Mouse (Mus musculus) thymus, adult 2 months (tissue): Measurements from ENCODE around the gene Tle6.

Experiments
- CTCF ChIP-seq: fragments of 200-500 bp; IDR thresholded peaks from 2 replicates; pipeline ENCODE4 v1.5.1; 2012; ENCODE audit warnings: mild to moderate bottlenecking, control low read depth, low read length, moderate library complexity, borderline replicate concordance; ENCODE audit not compliant: control insufficient read depth, poor library complexity, insufficient read depth; ENCODE audit errors: extremely low read depth
- POLR2A ChIP-seq: fragments of 200-500 bp; IDR thresholded peaks from 2 replicates; pipeline ENCODE4 v1.6.1; 2012; ENCODE audit warnings: mild to moderate bottlenecking, low read length, control low read depth, moderate library complexity; ENCODE audit not compliant: control insufficient read depth, poor library complexity, insufficient read depth; ENCODE audit errors: extremely low read depth

DNA sequence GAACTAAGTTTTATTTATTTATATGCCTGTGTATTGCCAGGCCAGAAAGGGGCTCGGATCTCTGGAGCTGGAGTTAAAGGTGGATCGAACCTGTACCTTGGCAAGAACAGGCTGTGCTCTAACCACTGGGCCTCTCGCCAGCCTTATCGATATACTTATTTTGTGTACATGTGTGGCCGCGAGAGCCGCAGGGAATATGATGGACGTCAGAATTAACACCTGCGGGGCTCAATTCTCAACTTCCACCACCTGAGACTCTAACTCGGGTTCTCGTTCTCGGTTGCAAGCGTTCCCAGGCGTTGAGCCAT is 4.7 kb upstream of the Tle6 start:
- TF ChIP-seq CTCF = no peak
- no peak for TF ChIP-seq POLR2A
